Mouse (Mus musculus) thymus, postnatal 0 days (tissue): ENCODE measurements at regions not wholly inside any gene's neighbourhood (a gene's known extent, or its start where the extent isn't known, plus 50 kb on each side); places are given as distances from the start of the nearest gene placed in this dataset.
A peak's percentile ranks its signal among the peaks of the same experiment; 100 is the strongest.

Experiments
- DNase-seq: peaks from one replicate; pipeline ENCODE4 v3.0.0-alpha.2; 2015; ENCODE audit warnings: low spot score

GRCm38 (mm10) chr1:13424524-13424923 is 2010.6 kb downstream of the A830018L16Rik start:
- DNase-seq, result no peak

GRCm38 (mm10) chr1:13425601-13426327 is 2011.9 kb downstream of the A830018L16Rik start:
- no peak for DNase-seq

- DNase-seq, result peak; percentile 62
Observed at GRCm38 (mm10) chr1:13426328-13427067, 2012.6 kb downstream of the A830018L16Rik start.

GRCm38 (mm10) chr1:13427068-13427434 is 2013.1 kb downstream of the A830018L16Rik start:
- no peak for DNase-seq

- DNase-seq, result no peak
Observed at GRCm38 (mm10) chr1:13427501-13428207, 2013.7 kb downstream of the A830018L16Rik start.

- no peak for DNase-seq
Observed at GRCm38 (mm10) chr1:13437747-13438394, 2024.0 kb downstream of the A830018L16Rik start.

GRCm38 (mm10) chr1:13442366-13442765 is 2028.5 kb downstream of the A830018L16Rik start:
- DNase-seq, result no peak

GRCm38 (mm10) chr1:13454534-13454933 is 2040.6 kb downstream of the A830018L16Rik start:
- no peak for DNase-seq

- DNase-seq, result no peak
Observed at GRCm38 (mm10) chr1:13455572-13455971, 2041.7 kb downstream of the A830018L16Rik start.

GRCm38 (mm10) chr1:13464311-13464710 is 2050.4 kb downstream of the A830018L16Rik start:
- no peak for DNase-seq

- DNase-seq, result no peak
Observed at GRCm38 (mm10) chr1:13467174-13467573, 2053.3 kb downstream of the A830018L16Rik start.

GRCm38 (mm10) chr1:13467886-13468630 is 2054.2 kb downstream of the A830018L16Rik start:
- no peak for DNase-seq

- no peak for DNase-seq
Observed at GRCm38 (mm10) chr1:13494727-13495404, 2081.0 kb downstream of the A830018L16Rik start.

- no peak for DNase-seq
Observed at GRCm38 (mm10) chr1:13496386-13496785, 2082.5 kb downstream of the A830018L16Rik start.

- DNase-seq, result peak; percentile 59
Observed at GRCm38 (mm10) chr1:13500456-13500855, 2086.6 kb downstream of the A830018L16Rik start.

GRCm38 (mm10) chr1:13501938-13502337 is 2088.0 kb downstream of the A830018L16Rik start:
- DNase-seq, result no peak

- peak; percentile 40 for DNase-seq
Observed at GRCm38 (mm10) chr1:13513761-13514160, 2099.9 kb downstream of the A830018L16Rik start.
